Mouse (Mus musculus) olfactory bulb, adult 2 months (tissue): Measurements from ENCODE around the gene Mapkap1. TPM values are rescaled to one million over a fixed set of nuclear protein-coding genes. Genes with fewer than 3 reads are reported as not detected.

Source experiments
- H3K27ac ChIP-seq: fragments of 200-500 bp; 2 replicates; pipeline ENCODE4 v1.5.1; 2012; ENCODE audit warnings: low read depth, low read length; ENCODE audit not compliant: insufficient read depth
- H3K4me1 ChIP-seq: fragments of 200-500 bp; 2 replicates; pipeline ENCODE4 v1.6.1; 2012; ENCODE audit warnings: low read length; ENCODE audit not compliant: control insufficient read depth, insufficient read depth
- H3K4me3 ChIP-seq: fragments of 200-500 bp; 2 replicates; pipeline ENCODE4 v1.5.1; 2012; ENCODE audit warnings: mild to moderate bottlenecking, low read depth, low read length, moderate library complexity; ENCODE audit not compliant: insufficient read depth
- CTCF ChIP-seq: fragments of 200-500 bp; IDR thresholded peaks from 2 replicates; pipeline ENCODE4 v1.5.1; 2012; ENCODE audit warnings: low read depth, mild to moderate bottlenecking, low read length, moderate library complexity; ENCODE audit not compliant: insufficient read depth
- POLR2A ChIP-seq: fragments of 200-500 bp; IDR thresholded peaks from 2 replicates; pipeline ENCODE4 v1.6.1; 2012; ENCODE audit warnings: mild to moderate bottlenecking, low read depth, low read length, moderate library complexity; ENCODE audit not compliant: insufficient read depth
- WGBS: fragments of 180-500 bp; shearing (Covaris S2); methylation state at CpG from one replicate; pipeline ENCODE4 v1.1.7; 2018; 5-methylcytosine and 5-hydroxymethylcytosine counted together
- polyA plus RNA-seq: library from polyadenylated mRNA; stranded (reverse); fragments of >200 nt; gene quantifications from 2 replicates; pipeline ENCODE4 v1.2.4, GENCODE M21; 2012; ENCODE audit warnings: low replicate concordance; ENCODE audit not compliant: missing spikeins, insufficient read depth, insufficient read length

Gene Mapkap1
- polyA plus RNA-seq, 1 experiment = not detected

GRCm38 (mm10) chr2:34673846-34674245 lies 267.3 kb downstream of the Mapkap1 start:
- WGBS = 81% methylated on average over 11 of the region's 11 CpGs

More at GRCm38 (mm10) chr2:34673846-34674245, 267.3 kb downstream of the Mapkap1 start:
- Histone ChIP-seq H3K4me1 (peaks cover 13% of the 10 kb centered on the region), H3K4me3 (no peak overlapping the region), H3K27ac (no peak overlapping the region)
- TF ChIP-seq POLR2A (no peak), CTCF (no peak)

Other genes with a start within 250 kb of the Mapkap1 start
- gene Pbx3, start 33.6 kb upstream of the Mapkap1 start, polyA plus RNA-seq = not detected in 2 replicates